28 mouse cellular contexts compared by ENCODE assay signal in the genomic region with DNA sequence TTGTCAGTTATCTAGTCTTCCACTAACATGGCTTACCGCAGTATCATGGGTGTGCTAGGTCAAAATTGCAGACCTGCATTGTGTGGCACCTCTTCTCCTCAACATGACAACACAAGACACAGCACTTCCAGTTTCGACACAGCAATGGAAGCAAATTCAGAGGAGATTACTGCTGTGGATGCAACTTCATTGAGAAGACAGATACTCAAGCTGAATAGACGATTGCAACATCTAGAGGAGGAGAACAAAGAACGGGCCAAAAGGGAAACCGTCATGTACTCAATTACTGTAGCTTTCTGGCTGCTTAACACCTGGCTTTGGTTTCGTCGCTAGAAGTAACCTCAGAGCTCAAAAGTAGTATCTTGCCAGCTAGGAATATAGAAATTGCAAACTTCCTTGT.
DNase-seq lines count a peak whose midpoint lies in the region; ATAC-seq and TF ChIP-seq lines count a peak whose summit lies in the region.
"Had no signal": no experiment of that assay in that cellular context is flagged by ENCODE, and none has a peak within 500 bp of the region (broad histone marks: within the 10 kb centered on the region; RNA-seq: fewer than 3 reads in every experiment).

No protein-coding gene starts in this region.

- no peak for DNase-seq in testis, postnatal 14 days (ENCODE audit: low spot score)
- DNase-seq in forebrain, embryonic 14.5 days (ENCODE audit: low spot score): no peak
- no peak for DNase-seq in layer of hippocampus, adult 2 months (ENCODE audit: low spot score in 2 of 2)
- DNase-seq in gastrocnemius, postnatal 10 days: no peak
- DNase-seq: adrenal gland, postnatal 10 days; adrenal gland, postnatal 36 days; cerebellum, adult 18-20 months; cerebellum, adult 9-10 months; cerebellum, postnatal 25 days; embryo, embryonic 11 days; gastrocnemius, postnatal 36 days; heart, adult 2 months; heart, postnatal 14 days; heart, postnatal 4 days had no signal

- ATAC-seq in common myeloid progenitor, adult 5-6 weeks (replicated peaks; ENCODE audit: low read depth, poor library complexity, severe bottlenecking): peak; percentile 58
- ATAC-seq in granulocyte monocyte progenitor cell, adult 5-6 weeks (replicated peaks; ENCODE audit: poor library complexity, severe bottlenecking): peak; percentile 89
- no peak for ATAC-seq in forebrain, embryonic 14.5 days
- ATAC-seq: activated CD4-positive, CD25-positive, alpha-beta regulatory T cell, adult 4 months; CD4-positive, CD25-positive, alpha-beta regulatory T cell, adult 4 months; forebrain, embryonic 15.5 days; intestine, postnatal 0 days had no signal

- 81% methylated on average over 7 of the region's 7 CpGs for WGBS in forebrain, embryonic 14.5 days

- no peaks in the 10 kb centered on the region for H3K27me3 ChIP-seq in testis, adult 2 months (ENCODE audit: control insufficient read depth, insufficient read depth, low read length)
- H3K27me3 ChIP-seq in forebrain, embryonic 14.5 days (replicated peaks; ENCODE audit: control insufficient read depth, insufficient read depth, low read length): no peaks in the 10 kb centered on the region
- H3K27me3 ChIP-seq: embryonic facial prominence, embryonic 13.5 days; forebrain, embryonic 15.5 days; heart, embryonic 13.5 days; hindbrain, embryonic 15.5 days had no signal

- no peak for TF ChIP-seq POLR2A in testis, adult 2 months (IDR thresholded peaks at IDR 0.05; ENCODE audit: control insufficient read depth, low read depth, low read length)

- H3K4me2 ChIP-seq in forebrain, embryonic 14.5 days (ENCODE audit: low read length): no peak overlapping the region
- H3K4me2 ChIP-seq: embryonic facial prominence, embryonic 13.5 days; forebrain, embryonic 15.5 days; heart, embryonic 13.5 days; hindbrain, embryonic 15.5 days had no signal

- H3K9me3 ChIP-seq in forebrain, embryonic 14.5 days (replicated peaks; ENCODE audit: control insufficient read depth, low read length): no peaks in the 10 kb centered on the region
- H3K9me3 ChIP-seq: embryonic facial prominence, embryonic 10.5 days; embryonic facial prominence, embryonic 13.5 days; forebrain, embryonic 10.5 days; forebrain, embryonic 15.5 days; heart, embryonic 10.5 days; heart, embryonic 13.5 days; hindbrain, embryonic 15.5 days had no signal

- no peaks in the 10 kb centered on the region for H3K36me3 ChIP-seq in testis, adult 2 months (ENCODE audit: control insufficient read depth, insufficient read depth, low read length)
- no peaks in the 10 kb centered on the region for H3K36me3 ChIP-seq in forebrain, embryonic 14.5 days (ENCODE audit: control insufficient read depth, insufficient read depth, low read length)
- H3K36me3 ChIP-seq: embryonic facial prominence, embryonic 10.5 days; embryonic facial prominence, embryonic 13.5 days; forebrain, embryonic 10.5 days; forebrain, embryonic 15.5 days; heart, embryonic 10.5 days; heart, embryonic 13.5 days; hindbrain, embryonic 15.5 days had no signal

- no peak overlapping the region for H3K27ac ChIP-seq in testis, adult 2 months (ENCODE audit: control insufficient read depth, insufficient read depth, low read depth, low read length)
- H3K27ac ChIP-seq in forebrain, embryonic 14.5 days (ENCODE audit: low read depth, low read length): no peak overlapping the region
- H3K27ac ChIP-seq in layer of hippocampus, adult 2 months: no peak overlapping the region
- H3K27ac ChIP-seq: embryonic facial prominence, embryonic 10.5 days; embryonic facial prominence, embryonic 13.5 days; forebrain, embryonic 10.5 days; forebrain, embryonic 15.5 days; heart, adult 2 months; heart, embryonic 10.5 days; heart, embryonic 13.5 days; hindbrain, embryonic 15.5 days had no signal

- no peaks in the 10 kb centered on the region for H3K4me1 ChIP-seq in testis, adult 2 months (ENCODE audit: control insufficient read depth, insufficient read depth, low read length)
- H3K4me1 ChIP-seq in forebrain, embryonic 14.5 days (ENCODE audit: control insufficient read depth, insufficient read depth, low read length): no peaks in the 10 kb centered on the region
- H3K4me1 ChIP-seq: embryonic facial prominence, embryonic 10.5 days; embryonic facial prominence, embryonic 13.5 days; forebrain, embryonic 10.5 days; forebrain, embryonic 15.5 days; heart, embryonic 10.5 days; heart, embryonic 13.5 days; hindbrain, embryonic 15.5 days had no signal

- H3K4me3 ChIP-seq in testis, adult 2 months (ENCODE audit: control insufficient read depth, low read depth, low read length): peak overlapping the region; percentile 25; the same call in 1 of the 2 replicates
- H3K4me3 ChIP-seq in forebrain, embryonic 14.5 days (ENCODE audit: low read depth, low read length): no peak overlapping the region
- no peak overlapping the region for H3K4me3 ChIP-seq in layer of hippocampus, adult 2 months
- H3K4me3 ChIP-seq: embryonic facial prominence, embryonic 10.5 days; embryonic facial prominence, embryonic 13.5 days; erythroblast, embryonic 14.5 days; forebrain, embryonic 10.5 days; forebrain, embryonic 15.5 days; heart, adult 2 months; heart, embryonic 10.5 days; heart, embryonic 13.5 days; hindbrain, embryonic 15.5 days had no signal

- TF ChIP-seq CTCF in testis, adult 2 months (IDR thresholded peaks at IDR 0.05; ENCODE audit: control insufficient read depth, insufficient read depth, insufficient replicate concordance, low read depth, low read length): no peak
- TF ChIP-seq CTCF in layer of hippocampus, adult 2 months (conservative IDR thresholded peaks at IDR 0.05): no peak

- no peak overlapping the region for H3K9ac ChIP-seq in forebrain, embryonic 14.5 days (ENCODE audit: low read length)
- H3K9ac ChIP-seq: embryonic facial prominence, embryonic 13.5 days; forebrain, embryonic 15.5 days; heart, embryonic 13.5 days; hindbrain, embryonic 15.5 days had no signal
